Mouse (Mus musculus) spleen, adult 18-20 months (tissue): Measurements from ENCODE around the gene Nkpd1.

ENCODE experiments used
- DNase-seq, 2 experiments: peaks; one replicate each; pipeline ENCODE4 v3.0.0; 2022; ENCODE audit warnings: mixed read lengths in 2 of 2

Gene Nkpd1

GRCm38 (mm10) chr7:19547344-19547969, 29.8 kb downstream of the Nkpd1 start:
- no peak for DNase-seq

- DNase-seq = no peak
Observed at GRCm38 (mm10) chr7:19549394-19549793, 31.8 kb downstream of the Nkpd1 start.

GRCm38 (mm10) chr7:19551634-19552033, 34.0 kb downstream of the Nkpd1 start:
- DNase-seq = no peak

- DNase-seq = no peak
Observed at GRCm38 (mm10) chr7:19552443-19552842, 34.8 kb downstream of the Nkpd1 start.

GRCm38 (mm10) chr7:19554168-19554567, 36.5 kb downstream of the Nkpd1 start:
- no peak for DNase-seq

GRCm38 (mm10) chr7:19557086-19557485, 39.4 kb downstream of the Nkpd1 start:
- no peak for DNase-seq

- DNase-seq = no peak
Observed at GRCm38 (mm10) chr7:19557982-19558900, 40.6 kb downstream of the Nkpd1 start.

GRCm38 (mm10) chr7:19558965-19559364, 41.3 kb downstream of the Nkpd1 start:
- no peak for DNase-seq

GRCm38 (mm10) chr7:19560491-19561260, 43.0 kb downstream of the Nkpd1 start:
- no peak for DNase-seq

GRCm38 (mm10) chr7:19561431-19561764, 43.8 kb downstream of the Nkpd1 start:
- no peak for DNase-seq

GRCm38 (mm10) chr7:19561765-19562642, 44.4 kb downstream of the Nkpd1 start:
- DNase-seq = peak; percentile 80 to 87

- no peak for DNase-seq
Observed at GRCm38 (mm10) chr7:19562643-19563410, 45.2 kb downstream of the Nkpd1 start, which contains the start of gene Ppp1r37. Gene Ppp1r37 (minus strand): TSS chr7:19563076.

GRCm38 (mm10) chr7:19563884-19564283, 46.2 kb downstream of the Nkpd1 start:
- DNase-seq = no peak

GRCm38 (mm10) chr7:19564455-19564854, 46.8 kb downstream of the Nkpd1 start:
- no peak for DNase-seq

GRCm38 (mm10) chr7:19565803-19566202, 48.2 kb downstream of the Nkpd1 start:
- no peak for DNase-seq

- DNase-seq = no peak
Observed at GRCm38 (mm10) chr7:19567426-19567825, 49.8 kb downstream of the Nkpd1 start.

GRCm38 (mm10) chr7:19569647-19570046, 52.0 kb downstream of the Nkpd1 start:
- no peak for DNase-seq

GRCm38 (mm10) chr7:19572926-19573775, 55.5 kb downstream of the Nkpd1 start:
- DNase-seq = peak; percentile 63 to 78

- no peak for DNase-seq
Observed at GRCm38 (mm10) chr7:19573776-19574140, 56.1 kb downstream of the Nkpd1 start.
